Mouse (Mus musculus) G1E-ER4 (cell line): ENCODE results near the gene Mrpl49. TPM values are rescaled to one million over a fixed set of nuclear protein-coding genes. Genes with fewer than 3 reads are reported as not detected.
A peak's percentile ranks its signal among the peaks of the same experiment; 100 is the strongest.

Source experiments
- GATA1 ChIP-seq: IDR thresholded peaks from one replicate; pipeline ENCODE4 v1.8.0; 2012; ENCODE audit warnings: low read length, inconsistent platforms
- polyA plus RNA-seq: library from polyadenylated mRNA; stranded (reverse); fragments of >175 nt; gene quantifications from 2 replicates; pipeline ENCODE4 v1.2.3, GENCODE M21; 2012

The Mrpl49 gene
- polyA plus RNA-seq = 37.7 and 52.6 TPM in 2 replicates

DNA sequence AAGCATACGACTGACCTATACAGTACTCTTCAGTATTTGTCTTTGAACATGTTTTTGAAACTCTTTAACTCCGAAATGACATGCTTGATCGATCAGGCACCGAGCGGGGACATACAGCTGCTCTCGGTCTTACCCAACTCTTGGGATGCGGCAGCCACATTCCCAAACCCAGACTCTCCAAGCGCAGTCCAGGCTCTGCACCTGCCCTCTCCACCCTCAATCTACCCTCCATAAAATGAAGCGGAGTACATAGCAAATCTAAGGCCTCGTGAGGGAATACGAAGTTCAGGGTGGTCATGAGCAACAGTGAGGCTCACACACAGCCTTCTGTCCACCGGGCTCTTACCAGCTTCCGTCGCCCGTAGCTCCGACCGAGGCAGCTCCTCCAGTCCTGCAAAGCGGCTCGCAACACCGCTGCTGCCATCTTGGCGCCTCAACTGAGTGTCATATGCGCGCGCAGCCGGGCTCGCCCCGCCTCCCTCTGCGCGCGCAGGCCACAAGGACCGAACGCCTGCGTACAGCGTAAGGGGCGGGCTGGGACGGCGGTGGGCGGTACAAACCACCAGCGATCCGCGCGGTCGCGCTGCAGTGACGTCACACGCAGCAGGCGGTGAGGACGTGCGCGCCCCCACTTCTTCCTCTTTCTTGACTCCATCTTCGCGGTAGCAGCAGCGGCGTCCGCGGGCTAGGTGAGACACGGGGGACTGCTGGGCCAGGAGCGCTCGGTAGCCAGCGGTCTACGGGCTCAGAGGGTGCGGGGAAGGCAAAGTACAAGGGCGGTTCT, at the start of gene Mrpl49, which contains the start of gene Fau:
Gene Mrpl49 (minus strand): TSS at position 473 of the 784 bp plus-strand sequence.
Gene Fau (plus strand): TSS at position 532 of the 784 bp plus-strand sequence.
- no peak for TF ChIP-seq GATA1

DNA sequence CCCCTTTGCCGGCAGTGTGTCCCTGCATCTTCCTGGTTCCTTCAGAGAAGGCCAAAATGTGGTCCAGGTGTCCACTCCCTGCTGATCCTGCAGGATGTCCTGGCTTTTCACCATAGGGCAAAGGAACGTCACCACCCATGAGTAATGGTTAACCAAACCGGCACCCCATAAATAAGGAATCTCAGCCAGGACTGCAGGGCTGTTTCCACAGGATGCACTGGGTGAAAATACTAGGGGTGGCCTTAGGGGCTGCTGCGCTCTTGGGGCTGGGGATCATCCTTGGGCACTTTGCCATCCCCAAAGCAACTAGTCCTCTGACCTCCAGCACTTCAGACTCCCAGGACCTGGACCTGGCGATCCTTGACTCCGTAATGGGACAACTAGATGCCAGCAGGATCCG, 48.0 kb upstream of the Mrpl49 start, which contains the start of gene Naaladl1:
Gene Naaladl1 (plus strand): TSS at position 197 of the 400 bp plus-strand sequence.
- no peak for TF ChIP-seq GATA1

DNA sequence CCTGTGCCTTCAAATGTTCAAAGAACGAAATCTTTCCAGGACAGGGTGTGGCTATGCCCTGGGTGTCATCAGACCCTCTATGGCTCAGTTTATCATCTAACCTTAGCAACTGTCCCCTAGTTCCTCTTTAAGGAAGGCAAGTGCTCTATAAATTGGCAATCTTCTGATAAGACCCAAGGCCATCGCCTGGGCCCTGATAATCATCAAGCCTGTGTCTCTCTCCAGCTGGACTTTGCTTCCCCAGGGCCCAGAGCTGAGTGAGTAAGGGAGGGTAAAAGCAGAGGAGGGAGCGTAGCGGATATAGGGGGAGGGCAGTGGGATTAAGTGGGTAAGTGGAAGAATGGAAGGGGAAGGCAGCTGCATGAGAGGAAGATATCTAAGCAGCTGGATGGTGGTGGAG, 46.9 kb upstream of the Mrpl49 start:
- peak; percentile 41 for TF ChIP-seq GATA1

DNA sequence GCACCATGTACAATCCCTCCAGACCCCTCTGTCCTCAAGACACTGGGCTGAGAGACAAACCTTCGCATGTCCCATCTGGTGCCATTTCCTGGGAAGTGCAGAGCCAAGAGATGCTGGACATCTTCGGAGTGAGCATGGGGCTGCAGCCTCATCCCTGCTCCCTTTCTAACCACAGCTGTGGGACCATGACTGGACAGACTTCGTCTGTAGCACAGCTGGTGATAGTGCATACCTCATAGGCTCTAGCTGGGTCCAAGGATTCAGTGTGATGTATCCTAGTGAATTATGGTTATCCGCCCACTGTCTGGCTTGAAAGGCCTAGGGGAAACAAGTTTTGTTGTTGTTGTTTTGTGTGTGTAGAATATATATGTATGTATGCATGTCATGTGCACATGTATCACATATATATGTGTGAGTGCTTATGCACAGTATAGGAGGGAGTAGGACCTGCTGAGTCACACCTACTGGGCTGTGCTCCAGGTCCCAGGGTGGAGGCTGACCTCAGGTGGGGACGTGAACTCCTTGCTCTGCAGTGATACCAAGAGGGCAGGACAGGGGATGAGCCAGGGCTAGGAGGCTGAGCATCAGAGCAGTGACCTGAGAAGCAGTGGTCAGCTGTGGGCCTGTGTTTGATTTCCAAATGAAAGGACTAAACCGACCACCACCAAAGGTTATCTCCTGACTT, 44.7 kb upstream of the Mrpl49 start:
- TF ChIP-seq GATA1 = no peak

- TF ChIP-seq GATA1 = no peak
These were observed 43.6 kb upstream of the Mrpl49 start for GRCm38 (mm10) chr19:6101186-6101585.

GRCm38 (mm10) chr19:6097847-6098246, 40.3 kb upstream of the Mrpl49 start:
- TF ChIP-seq GATA1 = no peak

DNA sequence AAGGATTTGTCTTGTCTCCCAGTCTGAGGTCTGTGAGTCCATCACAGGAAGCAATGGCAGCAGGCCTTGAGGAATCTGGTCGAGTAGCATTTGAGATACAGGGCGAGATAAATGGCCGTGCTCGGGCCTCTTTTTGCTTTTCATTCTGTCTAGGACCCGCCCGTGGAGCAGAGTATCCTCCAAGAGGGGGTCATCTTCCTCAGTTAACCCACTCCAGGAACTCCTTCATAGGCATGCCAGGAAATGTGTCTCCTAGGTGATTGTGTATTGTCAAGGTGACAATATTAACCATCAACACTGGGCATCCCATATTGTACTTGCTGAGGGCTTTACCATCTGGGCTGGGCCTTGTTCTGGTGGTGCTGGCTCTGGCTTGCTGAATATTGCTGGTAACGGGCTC, 36.5 kb upstream of the Mrpl49 start, which contains the start of gene AC131692.1:
Gene AC131692.1 (plus strand): TSS at position 301 of the 400 bp plus-strand sequence.
- TF ChIP-seq GATA1 = no peak

- TF ChIP-seq GATA1 = no peak
These were observed 31.3 kb upstream of the Mrpl49 start for GRCm38 (mm10) chr19:6088841-6089240.

GRCm38 (mm10) chr19:6085417-6085879, 27.9 kb upstream of the Mrpl49 start:
- TF ChIP-seq GATA1 = no peak

- no peak for TF ChIP-seq GATA1
These were observed 27.1 kb upstream of the Mrpl49 start, which contains the start of the genes Zfpl1 and Cdca5 for GRCm38 (mm10) chr19:6084478-6085248. Gene Zfpl1 (minus strand): TSS chr19:6084956. Gene Cdca5 (plus strand): TSS chr19:6084983.

- TF ChIP-seq GATA1 = no peak
These were observed 24.6 kb upstream of the Mrpl49 start, which contains the start of gene Gm28374 for GRCm38 (mm10) chr19:6082156-6082555. Gene Gm28374 (minus strand): TSS chr19:6082256.

DNA sequence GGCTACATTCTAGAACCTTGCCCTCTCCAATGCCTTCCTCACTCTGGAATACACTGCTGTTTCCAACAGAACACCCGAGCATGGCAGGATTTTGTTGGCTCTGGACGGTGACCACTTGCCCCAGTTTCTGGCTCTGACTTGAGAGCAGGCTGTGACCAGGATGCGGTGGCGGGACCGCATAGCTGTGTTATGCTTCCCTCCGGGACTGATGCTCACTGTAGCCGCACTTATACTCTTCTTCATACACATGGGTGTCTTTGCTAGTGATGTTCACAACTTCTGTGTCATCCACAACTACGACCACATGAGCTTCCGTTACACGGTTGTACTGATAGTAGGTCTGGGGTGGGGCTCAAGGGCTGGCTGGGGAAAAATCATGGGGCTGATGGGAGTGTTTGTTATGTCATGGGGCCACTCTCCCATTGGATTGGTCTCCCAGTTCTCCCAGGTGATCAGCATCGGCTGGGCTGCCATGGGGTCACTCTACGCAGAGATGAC, 22.4 kb upstream of the Mrpl49 start, which contains the start of gene Tmem262:
Gene Tmem262 (plus strand): TSS at position 51 of the 498 bp plus-strand sequence.
- no peak for TF ChIP-seq GATA1

DNA sequence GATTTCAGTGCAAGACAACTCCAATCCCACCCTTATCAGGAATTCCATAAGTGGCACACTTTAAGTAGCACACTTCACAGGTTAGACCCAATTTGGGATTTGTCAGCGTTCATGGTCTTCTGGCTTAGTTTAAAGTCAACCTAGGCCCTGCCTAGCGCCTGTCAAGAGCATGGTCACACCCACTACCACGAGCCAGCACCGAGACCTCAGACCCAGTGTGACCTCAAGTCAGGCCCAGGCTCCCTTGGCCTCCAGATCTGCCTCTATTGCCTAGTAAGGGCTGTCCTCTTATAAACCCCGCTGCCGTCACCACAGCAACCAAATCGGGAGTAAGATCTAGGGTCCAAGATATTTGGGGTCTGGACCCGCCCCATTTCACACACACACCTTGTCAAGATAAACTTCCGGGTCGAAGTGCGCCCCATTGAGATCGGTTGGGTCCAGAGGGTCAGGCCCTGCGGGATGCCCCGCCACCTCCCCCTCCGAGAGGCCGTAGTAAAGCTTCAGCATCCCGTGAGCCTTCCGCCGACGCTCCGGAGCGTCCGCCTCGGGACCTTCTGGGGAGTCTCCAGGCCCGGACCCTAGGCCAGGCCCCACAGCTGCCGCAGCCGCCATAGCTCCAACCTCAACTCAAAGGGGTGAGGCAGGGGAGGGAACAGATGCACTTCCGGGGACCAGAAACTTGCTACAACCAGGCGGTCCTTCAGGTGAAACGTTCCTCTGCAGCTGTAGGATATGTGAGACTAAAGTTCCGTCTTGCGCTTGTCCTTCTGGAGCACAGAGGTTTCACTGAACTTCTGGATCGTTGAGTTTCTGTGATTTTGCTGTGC, 19.2 kb upstream of the Mrpl49 start, which contains the start of gene Vps51:
Gene Vps51 (minus strand): TSS at position 668 of the 830 bp plus-strand sequence.
- no peak for TF ChIP-seq GATA1

DNA sequence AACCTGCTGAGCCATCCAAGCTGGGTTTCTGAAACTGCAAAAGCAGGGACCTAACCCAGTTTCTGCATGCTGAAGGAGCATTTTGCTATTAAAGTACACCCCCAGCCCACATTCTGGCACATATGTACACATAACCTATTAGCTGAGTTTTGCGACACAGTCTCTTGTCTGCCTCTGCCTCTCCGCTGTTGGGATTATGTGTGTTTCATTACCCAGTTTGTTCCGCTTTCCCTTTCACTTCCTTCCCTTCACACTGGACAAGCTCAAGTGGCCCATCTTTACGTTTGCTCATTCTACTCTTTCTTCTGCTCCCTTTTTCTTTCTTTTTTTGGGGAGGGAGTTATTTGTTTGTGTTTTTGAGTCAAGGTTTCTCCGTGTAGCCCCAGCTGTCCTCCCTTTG, 16.3 kb upstream of the Mrpl49 start:
- TF ChIP-seq GATA1 = no peak
